Mouse (Mus musculus) bone marrow, adult 2 months (tissue): ENCODE results near the gene 2010003K11Rik. TPM values are rescaled to one million over a fixed set of nuclear protein-coding genes. Genes with fewer than 3 reads are reported as not detected.
"Not testable (repeated sequence)": the region's sequence is repeated elsewhere in the genome, so short reads cannot be mapped to it uniquely, and the experiment has no call there.

Experiments
- H3K27ac ChIP-seq: fragments of 200-500 bp; 2 replicates; pipeline ENCODE4 v1.5.1; 2012; ENCODE audit warnings: low read depth, mild to moderate bottlenecking, control low read depth, inconsistent platforms, low read length; ENCODE audit not compliant: control insufficient read depth, poor library complexity, insufficient read depth
- H3K4me1 ChIP-seq: fragments of 200-500 bp; 2 replicates; pipeline ENCODE4 v1.6.1; 2011; ENCODE audit warnings: low read length; ENCODE audit not compliant: control insufficient read depth, insufficient read depth
- H3K4me3 ChIP-seq: fragments of 200-500 bp; replicated peaks from 2 replicates; pipeline ENCODE3; 2011; ENCODE audit warnings: mild to moderate bottlenecking, low read depth, low read length, control low read depth; ENCODE audit not compliant: control insufficient read depth
- CTCF ChIP-seq: fragments of 200-500 bp; IDR thresholded peaks from 2 replicates; pipeline ENCODE4 v1.5.1; 2011; ENCODE audit warnings: low read length, control low read depth; ENCODE audit not compliant: control insufficient read depth, insufficient read depth
- POLR2A ChIP-seq: fragments of 200-500 bp; IDR thresholded peaks from 2 replicates; pipeline ENCODE4 v1.6.1; 2011; ENCODE audit warnings: low read depth, mild to moderate bottlenecking, control low read depth, low read length, borderline replicate concordance; ENCODE audit not compliant: control insufficient read depth
- WGBS: fragments of 180-500 bp; shearing (Covaris S2); methylation state at CpG from one replicate; pipeline ENCODE4 v1.1.7; 2018; 5-methylcytosine and 5-hydroxymethylcytosine counted together
- polyA plus RNA-seq: library from polyadenylated mRNA; stranded (reverse); fragments of >200 nt; gene quantifications from 2 replicates; pipeline ENCODE4 v1.2.4, GENCODE M21; 2011; ENCODE audit warnings: low replicate concordance; ENCODE audit not compliant: missing spikeins, insufficient read depth, insufficient read length

2010003K11Rik gene
- polyA plus RNA-seq, 1 experiment = not detected

- Histone ChIP-seq H3K4me3 (no peak overlapping the region), H3K27ac (no peak overlapping the region), H3K4me1 (peaks cover 2% of the 10 kb centered on the region)
- no peak for TF ChIP-seq POLR2A
- no peak for TF ChIP-seq CTCF
- 24% methylated on average over 8 of the region's 8 CpGs for WGBS
Measured at GRCm38 (mm10) chr19:4461981-4462380, 36.4 kb downstream of the 2010003K11Rik start.

GRCm38 (mm10) chr19:4456227-4456626, 42.2 kb downstream of the 2010003K11Rik start:
- H3K4me1 ChIP-seq = no peaks in the 10 kb centered on the region
- no peak overlapping the region for H3K4me3 ChIP-seq
- WGBS = 15% methylated on average over 11 of the region's 11 CpGs
- H3K27ac ChIP-seq = no peak overlapping the region
- TF ChIP-seq CTCF = peak; percentile 62
- no peak for TF ChIP-seq POLR2A

GRCm38 (mm10) chr19:4455071-4455800, 43.1 kb downstream of the 2010003K11Rik start:
- no peak for TF ChIP-seq CTCF
- no peak for TF ChIP-seq POLR2A
- H3K4me1 ChIP-seq = no peaks in the 10 kb centered on the region
- H3K4me3 ChIP-seq = no peak overlapping the region
- no peak overlapping the region for H3K27ac ChIP-seq
- 82% methylated on average over 15 of the region's 15 CpGs for WGBS

GRCm38 (mm10) chr19:4454040-4454439, 44.3 kb downstream of the 2010003K11Rik start:
- not testable (repeated sequence) for H3K4me1 ChIP-seq, H3K27ac ChIP-seq, H3K4me3 ChIP-seq
- WGBS = 57% methylated on average over 1 of the region's 1 CpGs

- WGBS = 66% methylated on average over 4 of the region's 4 CpGs
- Histone ChIP-seq H3K4me1 (no peaks in the 10 kb centered on the region), H3K4me3 (no peak overlapping the region), H3K27ac (no peak overlapping the region)
- no peak for TF ChIP-seq POLR2A
- TF ChIP-seq CTCF = no peak
Measured at GRCm38 (mm10) chr19:4452525-4452924, 45.9 kb downstream of the 2010003K11Rik start.

- no peak overlapping the region for H3K27ac ChIP-seq
- no peak overlapping the region for H3K4me3 ChIP-seq
- WGBS = 68% methylated on average over 5 of the region's 5 CpGs
- TF ChIP-seq POLR2A = no peak
- no peak for TF ChIP-seq CTCF
- H3K4me1 ChIP-seq = no peaks in the 10 kb centered on the region
Measured at GRCm38 (mm10) chr19:4451965-4452364, 46.4 kb downstream of the 2010003K11Rik start.

- no peak for TF ChIP-seq CTCF
- no peak for TF ChIP-seq POLR2A
- 74% methylated on average over 8 of the region's 8 CpGs for WGBS
- H3K4me3 ChIP-seq = no peak overlapping the region
Measured at GRCm38 (mm10) chr19:4451098-4451497, 47.3 kb downstream of the 2010003K11Rik start.

GRCm38 (mm10) chr19:4450666-4451065, 47.7 kb downstream of the 2010003K11Rik start:
- Histone ChIP-seq H3K4me1 (no peaks in the 10 kb centered on the region), H3K4me3 (no peak overlapping the region), H3K27ac (no peak overlapping the region)
- no peak for TF ChIP-seq CTCF
- no peak for TF ChIP-seq POLR2A
- WGBS = 76% methylated on average over 5 of the region's 5 CpGs

More at GRCm38 (mm10) chr19:4451098-4451497, 47.3 kb downstream of the 2010003K11Rik start:
- no peak overlapping the region for H3K27ac ChIP-seq
- no peaks in the 10 kb centered on the region for H3K4me1 ChIP-seq

GRCm38 (mm10) chr19:4449230-4449629, 49.2 kb downstream of the 2010003K11Rik start:
- 83% methylated on average over 9 of the region's 9 CpGs for WGBS
- Histone ChIP-seq H3K27ac (no peak overlapping the region), H3K4me1 (no peaks in the 10 kb centered on the region), H3K4me3 (no peak overlapping the region)
- TF ChIP-seq POLR2A = no peak
- no peak for TF ChIP-seq CTCF

- TF ChIP-seq POLR2A (peak; percentile 24; the same call in 1 of the 2 replicates), CTCF (no peak)
- no peak overlapping the region for H3K27ac ChIP-seq
- no peak overlapping the region for H3K4me3 ChIP-seq
- no peaks in the 10 kb centered on the region for H3K4me1 ChIP-seq
- 82% methylated on average over 9 of the region's 9 CpGs for WGBS
Measured at GRCm38 (mm10) chr19:4447445-4447844, 50.9 kb downstream of the 2010003K11Rik start.

Other genes with a start within 250 kb of the 2010003K11Rik start
- gene Ssh3, start 229.4 kb downstream of the 2010003K11Rik start, polyA plus RNA-seq = 16.9 and 20.7 TPM in 2 replicates
- 8.4 and 53.2 TPM in 2 replicates for gene Ankrd13d, start 215.4 kb downstream of the 2010003K11Rik start, polyA plus RNA-seq
- gene Grk2, start 192.4 kb downstream of the 2010003K11Rik start, polyA plus RNA-seq = 153 and 243 TPM in 2 replicates
- 29.2 and 38.9 TPM in 2 replicates for gene Kdm2a, start 100.3 kb downstream of the 2010003K11Rik start, polyA plus RNA-seq
- 0.86 and 1.3 TPM in 2 replicates for gene Rhod, start 59.2 kb downstream of the 2010003K11Rik start, polyA plus RNA-seq
- gene Syt12, start 21.1 kb downstream of the 2010003K11Rik start, polyA plus RNA-seq = not detected in 2 replicates
- gene Pcx, start 11.9 kb upstream of the 2010003K11Rik start, polyA plus RNA-seq = 6.6 and 8.7 TPM in 2 replicates
- 1.2 and 2.7 TPM in 2 replicates for gene Lrfn4, start 117.1 kb upstream of the 2010003K11Rik start, polyA plus RNA-seq
- gene Rce1, start 127.1 kb upstream of the 2010003K11Rik start, polyA plus RNA-seq = 18.8 and 26.2 TPM in 2 replicates
- gene Gm960, start 200.1 kb upstream of the 2010003K11Rik start, polyA plus RNA-seq = not detected in 2 replicates
- gene Sptbn2, start 212.6 kb upstream of the 2010003K11Rik start, polyA plus RNA-seq = 0.34 and 0.77 TPM in 2 replicates